Mouse (Mus musculus): ENCODE results near the gene Gpm6b. TPM values are rescaled to one million over a fixed set of nuclear protein-coding genes. Genes with fewer than 3 reads are reported as not detected.

The Gpm6b gene
- polyA plus RNA-seq, 1 experiment from 2014 or later: 5.0 TPM

- H3K27ac ChIP-seq (ENCODE audit: poor library complexity, severe bottlenecking): no peak overlapping the region
- no peaks in the 10 kb centered on the region for H3K27me3 ChIP-seq (replicated peaks)
- no peak overlapping the region for H3K9ac ChIP-seq
- peaks cover 20% of the 10 kb centered on the region for H3K36me3 ChIP-seq
- H3K4me2 ChIP-seq: no peak overlapping the region
- H3K9me3 ChIP-seq (replicated peaks): no peaks in the 10 kb centered on the region
- ATAC-seq (ENCODE audit: insufficient number of reproducible peaks, low FRiP score): no peak
- H3K4me3 ChIP-seq: no peak overlapping the region
- H3K4me1 ChIP-seq (replicated peaks): no peaks in the 10 kb centered on the region
Observed at GRCm38 (mm10) chrX:166407865-166408264, 169.2 kb downstream of the Gpm6b start.

GRCm38 (mm10) chrX:166416196-166416595 lies 177.5 kb downstream of the Gpm6b start:
- 0 out of 2 replicates have a peak, but pooled peaks cover 5% of the 10 kb centered on the region for H3K36me3 ChIP-seq
- 71% methylated on average over 5 of the region's 6 CpGs for WGBS
- no peak overlapping the region for H3K9ac ChIP-seq
- H3K9me3 ChIP-seq (replicated peaks): no peaks in the 10 kb centered on the region
- no peaks in the 10 kb centered on the region for H3K27me3 ChIP-seq (replicated peaks)
- no peak overlapping the region for H3K4me3 ChIP-seq
- no peak overlapping the region for H3K27ac ChIP-seq (ENCODE audit: poor library complexity, severe bottlenecking)
- no peaks in the 10 kb centered on the region for H3K4me1 ChIP-seq (replicated peaks)
- no peak overlapping the region for H3K4me2 ChIP-seq
- ATAC-seq (ENCODE audit: insufficient number of reproducible peaks, low FRiP score): no peak

DNA sequence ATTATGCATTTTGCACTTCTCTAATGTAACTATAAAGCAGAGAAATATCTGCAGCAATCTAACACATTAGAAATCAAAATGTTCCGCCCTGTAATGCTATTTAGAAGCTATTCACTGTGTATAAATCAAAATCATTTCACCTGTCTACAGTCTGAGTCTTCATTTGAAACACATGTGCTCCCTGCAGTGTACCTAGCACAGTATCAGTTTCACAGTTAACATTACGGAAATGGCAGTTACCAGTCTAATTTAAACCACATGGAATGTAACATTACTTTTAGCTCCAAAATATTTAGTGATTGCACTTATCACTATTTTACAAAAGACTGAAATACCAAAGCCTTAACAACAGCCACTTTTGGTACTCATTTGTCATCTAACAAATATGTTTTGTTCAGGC lies 196.1 kb downstream of the Gpm6b start:
- ATAC-seq (ENCODE audit: insufficient number of reproducible peaks, low FRiP score): no peak
- Histone ChIP-seq H3K27me3 (replicated peaks) (no peaks in the 10 kb centered on the region), H3K9ac (no peak overlapping the region), H3K4me1 (replicated peaks) (no peaks in the 10 kb centered on the region), H3K36me3 (0 out of 2 replicates have a peak, but pooled peaks cover 3% of the 10 kb centered on the region), H3K9me3 (replicated peaks) (no peaks in the 10 kb centered on the region), H3K4me3 (no peak overlapping the region), H3K4me2 (no peak overlapping the region), H3K27ac (ENCODE audit: poor library complexity, severe bottlenecking) (no peak overlapping the region)
- WGBS: 80% methylated on average over 2 of the region's 2 CpGs

Other genes with a start within 250 kb of the Gpm6b start
- 5.5 and 8.3 TPM in 2 replicates for gene Gemin8, start 68.5 kb upstream of the Gpm6b start, polyA plus RNA-seq (2016; fragmentation: Nextera tagmentation; extraction: Ambion mirVana)
- 34.1 and 37.6 TPM in 2 replicates for gene Trappc2, start 201.7 kb downstream of the Gpm6b start, polyA plus RNA-seq (2016; fragmentation: Nextera tagmentation; extraction: Ambion mirVana)
- gene Ofd1, start 201.8 kb downstream of the Gpm6b start, polyA plus RNA-seq (2016; fragmentation: Nextera tagmentation; extraction: Ambion mirVana): 5.5 and 5.6 TPM in 2 replicates
- gene Rab9, start 241.0 kb downstream of the Gpm6b start, polyA plus RNA-seq (2016; fragmentation: Nextera tagmentation; extraction: Ambion mirVana): 36.6 and 38.8 TPM in 2 replicates